8 mouse cellular contexts compared by ENCODE assay signal in the genomic region with DNA sequence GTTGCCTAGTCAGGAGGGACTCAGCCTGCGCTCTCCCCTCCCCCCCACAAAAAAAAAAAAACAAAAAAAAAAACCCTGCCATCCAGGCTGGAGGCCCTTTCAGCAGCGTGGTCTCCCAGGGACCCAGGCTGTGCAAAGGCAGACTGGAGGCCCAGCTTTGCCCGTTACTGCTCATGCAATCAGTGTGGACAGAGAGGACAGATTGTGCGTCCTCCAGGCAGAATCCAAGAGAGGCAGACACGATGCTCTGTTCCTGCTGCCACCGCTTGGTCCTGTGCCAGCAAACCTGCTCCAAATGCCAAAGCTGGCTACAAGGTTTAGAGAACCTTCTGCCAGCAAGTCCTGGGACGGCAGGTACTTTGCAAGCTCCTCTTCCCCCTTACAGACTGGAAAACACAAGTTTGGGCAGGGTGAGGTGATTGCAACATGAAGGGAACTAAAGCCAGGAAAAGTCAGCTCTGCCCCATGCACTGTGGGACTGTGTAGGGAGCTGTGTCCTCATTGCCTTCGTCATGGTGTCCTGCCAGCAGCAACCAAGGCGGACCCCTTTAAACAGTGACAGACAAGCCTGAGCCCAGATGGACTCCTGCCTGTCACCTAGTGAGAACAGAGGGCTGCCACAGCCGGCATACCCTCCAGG. TPM values are rescaled to one million over a fixed set of nuclear protein-coding genes. Genes with fewer than 3 reads are reported as not detected.
A peak's percentile ranks its signal among the peaks of the same experiment; 100 is the strongest.
DNase-seq lines count a peak whose midpoint lies in the region; ATAC-seq and TF ChIP-seq lines count a peak whose summit lies in the region.
"Had no signal": no experiment of that assay in that cellular context is flagged by ENCODE, and none has a peak within 500 bp of the region (broad histone marks: within the 10 kb centered on the region; RNA-seq: fewer than 3 reads in every experiment).

No protein-coding gene starts in this region.

- H3K27me3 ChIP-seq in liver, adult 2 months (ENCODE audit: control insufficient read depth, insufficient read depth, low read length): no peaks in the 10 kb centered on the region
- H3K27me3 ChIP-seq in liver, embryonic 11.5 days (replicated peaks; ENCODE audit: control insufficient read depth, insufficient read depth, low read length): no peaks in the 10 kb centered on the region
- H3K27me3 ChIP-seq in hindbrain, embryonic 12.5 days: no peaks in the 10 kb centered on the region
- H3K27me3 ChIP-seq in midbrain, embryonic 14.5 days (ENCODE audit: control insufficient read depth, insufficient read depth, low read length): no peaks in the 10 kb centered on the region

- H3K4me2 ChIP-seq in liver, embryonic 11.5 days: no peak overlapping the region
- H3K4me2 ChIP-seq in hindbrain, embryonic 12.5 days (replicated peaks): no peak overlapping the region
- no peak overlapping the region for H3K4me2 ChIP-seq in midbrain, embryonic 14.5 days (ENCODE audit: low read length)

- peak; percentile 96 for DNase-seq in liver, adult 2 months (ENCODE audit: extremely low read depth, low read depth, low spot score)
- DNase-seq in liver, embryonic 11.5 days (ENCODE audit: low spot score): no peak
- peak; percentile 92 for DNase-seq in cerebellum, adult 8-10 months
- peak; percentile 62 for DNase-seq in midbrain, embryonic 14.5 days
- no peak for DNase-seq in ovary, postnatal 10 days (ENCODE audit: low spot score)

- no peak for TF ChIP-seq CTCF in liver, adult 2 months (IDR thresholded peaks at IDR 0.05; ENCODE audit: low read depth, low read length)

- H3K4me3 ChIP-seq in liver, adult 2 months (ENCODE audit: insufficient read depth, low read depth, low read length): no peak overlapping the region
- no peak overlapping the region for H3K4me3 ChIP-seq in liver, embryonic 11.5 days (ENCODE audit: low read depth, low read length)
- H3K4me3 ChIP-seq in hindbrain, embryonic 12.5 days: no peak overlapping the region
- no peak overlapping the region for H3K4me3 ChIP-seq in midbrain, embryonic 14.5 days (replicated peaks; ENCODE audit: low read depth, low read length)
- H3K4me3 ChIP-seq: heart, adult 2 months had no signal

- no peaks in the 10 kb centered on the region for H3K79me2 ChIP-seq in liver, adult 2 months (ENCODE audit: control insufficient read depth, insufficient read depth, low read length)

- no peak for ATAC-seq in liver, embryonic 11.5 days (replicated peaks; ENCODE audit: low FRiP score)
- peak; percentile 74; the same call in 1 of the 2 replicates for ATAC-seq in hindbrain, embryonic 12.5 days (ENCODE audit: low FRiP score)
- peak; percentile 48; the same call in 1 of the 2 replicates for ATAC-seq in midbrain, embryonic 14.5 days (ENCODE audit: low FRiP score, low TSS enrichment)
- no peak for ATAC-seq in CD4-positive, CD25-positive, alpha-beta regulatory T cell, adult 4 months

- no peak for TF ChIP-seq POLR2A in liver, adult 2 months (IDR thresholded peaks at IDR 0.05; ENCODE audit: extremely low read depth, insufficient read depth, low read length)

- H3K4me1 ChIP-seq in liver, adult 2 months (ENCODE audit: control insufficient read depth, insufficient read depth, low read length): peaks cover 10% of the 10 kb centered on the region
- no peaks in the 10 kb centered on the region for H3K4me1 ChIP-seq in liver, embryonic 11.5 days (replicated peaks; ENCODE audit: control insufficient read depth, insufficient read depth, low read length)
- peaks cover 12% of the 10 kb centered on the region for H3K4me1 ChIP-seq in hindbrain, embryonic 12.5 days
- H3K4me1 ChIP-seq in midbrain, embryonic 14.5 days (ENCODE audit: control insufficient read depth, insufficient read depth, low read length): 0 out of 2 replicates have a peak, but pooled peaks cover 6% of the 10 kb centered on the region

- no peaks in the 10 kb centered on the region for H3K9me3 ChIP-seq in liver, embryonic 11.5 days (ENCODE audit: control insufficient read depth, low read length)
- 0 out of 2 replicates have a peak, but pooled peaks cover 6% of the 10 kb centered on the region for H3K9me3 ChIP-seq in hindbrain, embryonic 12.5 days (replicated peaks)
- no peaks in the 10 kb centered on the region for H3K9me3 ChIP-seq in midbrain, embryonic 14.5 days (ENCODE audit: control insufficient read depth, low read length)

- no peak overlapping the region for H3K9ac ChIP-seq in liver, adult 2 months (ENCODE audit: low read depth, low read length)
- H3K9ac ChIP-seq in liver, embryonic 11.5 days (ENCODE audit: low read depth, low read length): no peak overlapping the region
- no peak overlapping the region for H3K9ac ChIP-seq in hindbrain, embryonic 12.5 days
- H3K9ac ChIP-seq in midbrain, embryonic 14.5 days (replicated peaks; ENCODE audit: low read length): no peak overlapping the region

- 28% methylated on average over 10 of the region's 10 CpGs for WGBS in liver, adult 2 months
- WGBS in liver, embryonic 11.5 days: 78% methylated on average over 10 of the region's 10 CpGs
- WGBS in hindbrain, embryonic 12.5 days: 54% methylated on average over 10 of the region's 10 CpGs
- WGBS in midbrain, embryonic 14.5 days: 50% methylated on average over 10 of the region's 10 CpGs

- peak overlapping the region; percentile 23; the same call in 1 of the 2 replicates for H3K27ac ChIP-seq in liver, adult 2 months (replicated peaks; ENCODE audit: insufficient read depth, low read depth, low read length)
- no peak overlapping the region for H3K27ac ChIP-seq in liver, embryonic 11.5 days (ENCODE audit: low read depth, low read length)
- peak overlapping the region; percentile 50 for H3K27ac ChIP-seq in hindbrain, embryonic 12.5 days
- peak overlapping the region; percentile 1; the same call in 1 of the 2 replicates for H3K27ac ChIP-seq in midbrain, embryonic 14.5 days (replicated peaks; ENCODE audit: low read depth, low read length)
- H3K27ac ChIP-seq: heart, adult 2 months had no signal

- H3K36me3 ChIP-seq in liver, adult 2 months (ENCODE audit: control insufficient read depth, insufficient read depth, low read length): no peaks in the 10 kb centered on the region
- H3K36me3 ChIP-seq in liver, embryonic 11.5 days (ENCODE audit: control insufficient read depth, insufficient read depth, low read length): no peaks in the 10 kb centered on the region
- no peaks in the 10 kb centered on the region for H3K36me3 ChIP-seq in hindbrain, embryonic 12.5 days
- H3K36me3 ChIP-seq in midbrain, embryonic 14.5 days (ENCODE audit: control insufficient read depth, insufficient read depth, low read length): no peaks in the 10 kb centered on the region

RNA-seq across cellular contexts. Expression of a gene that starts 15.4 kb away (rescaled TPM):
- total RNA-seq in liver, adult 2 months (2014; rRNA removed): 0.83 and 0.87 TPM in 2 replicates
- 4.4 and 4.5 TPM in 2 replicates for polyA plus RNA-seq in liver, adult 2 months (2012; rRNA removed)
- 1.7 and 2.2 TPM in 2 replicates for polyA plus RNA-seq in liver, embryonic 11.5 days (2014; fragmentation: Nextera tagmentation; extraction: Ambion mirVana)
- polyA plus RNA-seq in hindbrain, embryonic 12.5 days (2016; fragmentation: Nextera tagmentation; extraction: Ambion mirVana): 11.8 and 11.9 TPM in 2 replicates
- polyA plus RNA-seq in midbrain, embryonic 14.5 days (2014; fragmentation: Nextera tagmentation; extraction: Ambion mirVana): 8.4 and 9.0 TPM in 2 replicates
- 1 to 10 TPM; 7.3 to 10.0 TPM for polyA plus RNA-seq in CD4-positive, CD25-positive, alpha-beta regulatory T cell, adult 4 months (2017; shearing (Covaris generic))

Comparison
In these comparisons a context has a peak if more than half of its experiments do, and no peak if none do; other contexts are left out.
1. DNase-seq: peak in liver, adult 2 months (single experiment), cerebellum, adult 8-10 months (single experiment) and midbrain, embryonic 14.5 days (single experiment); none in liver, embryonic 11.5 days (single experiment) and ovary, postnatal 10 days (single experiment).
2. ATAC-seq: peak in hindbrain, embryonic 12.5 days (single experiment) and midbrain, embryonic 14.5 days (single experiment); none in liver, embryonic 11.5 days (single experiment) and CD4-positive, CD25-positive, alpha-beta regulatory T cell, adult 4 months (single experiment).